Mouse (Mus musculus): ENCODE data around the gene Trp53rka. TPM values are rescaled to one million over a fixed set of nuclear protein-coding genes. Genes with fewer than 3 reads are reported as not detected.
"Not testable (repeated sequence)": the region's sequence is repeated elsewhere in the genome, so short reads cannot be mapped to it uniquely, and the experiment has no call there.

Trp53rka gene
- polyA plus RNA-seq, 1 experiment from 2014 or later, result 10.8 TPM

GRCm38 (mm10) chr2:165512870-165513600, 19.9 kb upstream of the Trp53rka start:
- Histone ChIP-seq H3K4me3 (ENCODE audit: low read depth, low read length) (no peak overlapping the region), H3K4me1 (replicated peaks; ENCODE audit: control insufficient read depth, insufficient read depth, low read length) (no peaks in the 10 kb centered on the region), H3K27ac (ENCODE audit: low read depth, low read length) (no peak overlapping the region), H3K27me3 (replicated peaks; ENCODE audit: control insufficient read depth, insufficient read depth, low read length) (no peaks in the 10 kb centered on the region), H3K36me3 (ENCODE audit: control insufficient read depth, insufficient read depth) (no peaks in the 10 kb centered on the region), H3K9ac (ENCODE audit: low read depth, low read length) (no peak overlapping the region), H3K9me3 (ENCODE audit: control insufficient read depth) (no peaks in the 10 kb centered on the region), H3K4me2 (replicated peaks; ENCODE audit: low read depth) (no peak overlapping the region)
- no peak for TF ChIP-seq CTCF (IDR thresholded peaks at IDR 0.05; ENCODE audit: low read depth)
- WGBS, result 23% methylated on average over 11 of the region's 11 CpGs
- ATAC-seq, result no peak

- 23% methylated on average over 7 of the region's 7 CpGs for WGBS
- Histone ChIP-seq H3K9ac (ENCODE audit: low read depth, low read length) (no peak overlapping the region), H3K4me2 (replicated peaks; ENCODE audit: low read depth) (no peak overlapping the region), H3K27ac (ENCODE audit: low read depth, low read length) (no peak overlapping the region), H3K9me3 (ENCODE audit: control insufficient read depth) (no peaks in the 10 kb centered on the region), H3K4me3 (ENCODE audit: low read depth, low read length) (no peak overlapping the region), H3K36me3 (ENCODE audit: control insufficient read depth, insufficient read depth) (no peaks in the 10 kb centered on the region), H3K27me3 (replicated peaks; ENCODE audit: control insufficient read depth, insufficient read depth, low read length) (no peaks in the 10 kb centered on the region), H3K4me1 (replicated peaks; ENCODE audit: control insufficient read depth, insufficient read depth, low read length) (no peaks in the 10 kb centered on the region)
- ATAC-seq, result no peak
- no peak for TF ChIP-seq CTCF (IDR thresholded peaks at IDR 0.05; ENCODE audit: low read depth)
Measured at GRCm38 (mm10) chr2:165512426-165512825, 19.3 kb upstream of the Trp53rka start.

- not testable (repeated sequence) for H3K36me3 ChIP-seq (ENCODE audit: control insufficient read depth, insufficient read depth); H3K4me3 ChIP-seq (ENCODE audit: low read depth, low read length); H3K27me3 ChIP-seq (replicated peaks; ENCODE audit: control insufficient read depth, insufficient read depth, low read length); H3K9ac ChIP-seq (ENCODE audit: low read depth, low read length); ATAC-seq; H3K4me1 ChIP-seq (replicated peaks; ENCODE audit: control insufficient read depth, insufficient read depth, low read length); H3K27ac ChIP-seq (ENCODE audit: low read depth, low read length); H3K9me3 ChIP-seq (ENCODE audit: control insufficient read depth); H3K4me2 ChIP-seq (replicated peaks; ENCODE audit: low read depth)
- WGBS, result 78% methylated on average over 4 of the region's 4 CpGs
Measured at GRCm38 (mm10) chr2:165511530-165511929, 18.4 kb upstream of the Trp53rka start.

GRCm38 (mm10) chr2:165510914-165511458, 17.9 kb upstream of the Trp53rka start:
- WGBS, result 74% methylated on average over 2 of the region's 2 CpGs
- not testable (repeated sequence) for H3K4me3 ChIP-seq (ENCODE audit: low read depth, low read length); H3K4me1 ChIP-seq (replicated peaks; ENCODE audit: control insufficient read depth, insufficient read depth, low read length); H3K36me3 ChIP-seq (ENCODE audit: control insufficient read depth, insufficient read depth); H3K27me3 ChIP-seq (replicated peaks; ENCODE audit: control insufficient read depth, insufficient read depth, low read length); H3K27ac ChIP-seq (ENCODE audit: low read depth, low read length); H3K9ac ChIP-seq (ENCODE audit: low read depth, low read length); ATAC-seq; H3K4me2 ChIP-seq (replicated peaks; ENCODE audit: low read depth); H3K9me3 ChIP-seq (ENCODE audit: control insufficient read depth)

GRCm38 (mm10) chr2:165510466-165510865, 17.3 kb upstream of the Trp53rka start:
- ATAC-seq, result no peak
- no peak overlapping the region for H3K27ac ChIP-seq (ENCODE audit: low read depth, low read length)
- no peaks in the 10 kb centered on the region for H3K27me3 ChIP-seq (replicated peaks; ENCODE audit: control insufficient read depth, insufficient read depth, low read length)
- no peak overlapping the region for H3K9ac ChIP-seq (ENCODE audit: low read depth, low read length)
- no peak overlapping the region for H3K4me2 ChIP-seq (replicated peaks; ENCODE audit: low read depth)
- H3K36me3 ChIP-seq (ENCODE audit: control insufficient read depth, insufficient read depth), result no peaks in the 10 kb centered on the region
- H3K4me1 ChIP-seq (replicated peaks; ENCODE audit: control insufficient read depth, insufficient read depth, low read length), result no peaks in the 10 kb centered on the region
- no peaks in the 10 kb centered on the region for H3K9me3 ChIP-seq (ENCODE audit: control insufficient read depth)
- H3K4me3 ChIP-seq (ENCODE audit: low read depth, low read length), result no peak overlapping the region
- TF ChIP-seq CTCF (IDR thresholded peaks at IDR 0.05; ENCODE audit: low read depth), result no peak
- 62% methylated on average over 5 of the region's 5 CpGs for WGBS

- Histone ChIP-seq H3K27me3 (replicated peaks; ENCODE audit: control insufficient read depth, insufficient read depth, low read length) (no peaks in the 10 kb centered on the region), H3K27ac (ENCODE audit: low read depth, low read length) (no peak overlapping the region), H3K4me3 (ENCODE audit: low read depth, low read length) (no peak overlapping the region), H3K9ac (ENCODE audit: low read depth, low read length) (no peak overlapping the region), H3K9me3 (ENCODE audit: control insufficient read depth) (no peaks in the 10 kb centered on the region), H3K36me3 (ENCODE audit: control insufficient read depth, insufficient read depth) (no peaks in the 10 kb centered on the region), H3K4me2 (replicated peaks; ENCODE audit: low read depth) (no peak overlapping the region), H3K4me1 (replicated peaks; ENCODE audit: control insufficient read depth, insufficient read depth, low read length) (no peaks in the 10 kb centered on the region)
- TF ChIP-seq CTCF (IDR thresholded peaks at IDR 0.05; ENCODE audit: low read depth), result no peak
- no peak for ATAC-seq
- WGBS, result 56% methylated on average over 9 of the region's 9 CpGs
Measured at GRCm38 (mm10) chr2:165509686-165510085, 16.6 kb upstream of the Trp53rka start.

Measured in intestine, postnatal 0 days (tissue).